Mouse (Mus musculus): ENCODE results near the gene Grsf1.

GRCm38 (mm10) chr5:88629987-88630386 lies 46.0 kb downstream of the Grsf1 start:
- no peak for TF ChIP-seq GATA1 (IDR thresholded peaks at IDR 0.05; ENCODE audit: low read length)
- no peak for TF ChIP-seq TAL1 (IDR thresholded peaks at IDR 0.05; ENCODE audit: low read length)

Measured in erythroblast, embryonic 14.5 days (primary cell).